Mouse (Mus musculus) testis, adult 2 months (tissue): ENCODE measurements around the gene Nedd9.

ENCODE experiments used
- CTCF ChIP-seq: fragments of 200-500 bp; IDR thresholded peaks from 2 replicates; pipeline ENCODE4 v1.5.1; 2012; ENCODE audit warnings: low read depth, mild to moderate bottlenecking, inconsistent platforms, low read length, moderate library complexity; ENCODE audit not compliant: control insufficient read depth, insufficient read depth, insufficient replicate concordance
- POLR2A ChIP-seq: fragments of 200-500 bp; IDR thresholded peaks from 2 replicates; pipeline ENCODE4 v1.6.1; 2012; ENCODE audit warnings: low read depth, mild to moderate bottlenecking, inconsistent platforms, low read length, moderate library complexity; ENCODE audit not compliant: control insufficient read depth

GRCm38 (mm10) chr13:41357161-41357560 is 130.0 kb downstream of the Nedd9 start:
- TF ChIP-seq CTCF, result no peak
- no peak for TF ChIP-seq POLR2A
